Mouse (Mus musculus) regulatory T cell (primary cell): ENCODE measurements at regions not wholly inside any gene's neighbourhood (a gene's known extent, or its start where the extent isn't known, plus 50 kb on each side); places are given as distances from the start of the nearest gene placed in this dataset.

ENCODE experiments used
- in situ Hi-C: fragments of 300-600 bp; cut with MboI, MseI; formaldehyde crosslinking; loops from one replicate; pipeline ENCODE4 v1.15.1; 2025; ENCODE audit warnings: high pct_unique_total_duplicates

DNA sequence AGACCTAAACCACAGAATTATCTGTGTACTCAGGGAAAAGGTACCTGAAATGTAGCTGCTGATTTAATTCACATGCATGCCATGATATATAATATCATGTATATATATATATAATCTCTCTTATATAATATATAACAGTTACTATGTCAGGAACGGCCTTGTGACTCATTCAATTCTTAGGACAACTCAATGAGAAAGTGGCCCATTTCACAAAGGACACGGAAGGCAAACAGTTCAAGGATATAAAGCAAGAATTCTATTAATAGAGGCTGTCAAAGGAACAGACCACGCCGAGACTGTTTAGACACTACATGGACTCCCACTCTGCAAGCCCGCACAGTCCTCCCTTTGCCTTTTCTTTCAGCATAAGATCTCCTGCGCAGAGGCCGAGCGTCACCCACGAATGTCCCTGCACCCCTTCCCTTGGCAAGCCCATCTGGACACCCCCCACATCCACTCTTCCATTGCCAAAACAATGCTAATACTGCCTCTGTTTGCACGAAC, 148.0 kb upstream of the Klf14 start:
- in situ Hi-C loops = no loop called here

DNA sequence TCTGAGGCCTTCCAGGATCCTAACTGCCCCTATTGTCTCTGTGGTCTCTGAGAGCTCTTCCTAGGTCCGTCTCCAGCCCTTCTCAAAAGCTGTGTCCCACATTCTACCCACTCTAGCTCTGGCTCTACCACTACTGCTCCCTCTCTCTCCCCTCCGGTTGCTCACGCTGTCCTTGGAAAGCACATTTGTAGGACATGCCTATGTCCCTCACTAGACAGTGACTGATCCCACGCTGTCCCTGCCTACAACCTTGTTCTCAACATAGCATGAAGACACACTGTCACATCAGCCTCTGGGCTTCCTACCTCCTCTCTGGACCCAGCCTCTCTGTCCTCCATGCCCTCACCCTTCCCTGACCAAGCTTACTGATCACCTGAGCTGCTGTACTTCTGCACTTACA, 148.5 kb upstream of the Klf14 start:
- in situ Hi-C loops = no loop called here

DNA sequence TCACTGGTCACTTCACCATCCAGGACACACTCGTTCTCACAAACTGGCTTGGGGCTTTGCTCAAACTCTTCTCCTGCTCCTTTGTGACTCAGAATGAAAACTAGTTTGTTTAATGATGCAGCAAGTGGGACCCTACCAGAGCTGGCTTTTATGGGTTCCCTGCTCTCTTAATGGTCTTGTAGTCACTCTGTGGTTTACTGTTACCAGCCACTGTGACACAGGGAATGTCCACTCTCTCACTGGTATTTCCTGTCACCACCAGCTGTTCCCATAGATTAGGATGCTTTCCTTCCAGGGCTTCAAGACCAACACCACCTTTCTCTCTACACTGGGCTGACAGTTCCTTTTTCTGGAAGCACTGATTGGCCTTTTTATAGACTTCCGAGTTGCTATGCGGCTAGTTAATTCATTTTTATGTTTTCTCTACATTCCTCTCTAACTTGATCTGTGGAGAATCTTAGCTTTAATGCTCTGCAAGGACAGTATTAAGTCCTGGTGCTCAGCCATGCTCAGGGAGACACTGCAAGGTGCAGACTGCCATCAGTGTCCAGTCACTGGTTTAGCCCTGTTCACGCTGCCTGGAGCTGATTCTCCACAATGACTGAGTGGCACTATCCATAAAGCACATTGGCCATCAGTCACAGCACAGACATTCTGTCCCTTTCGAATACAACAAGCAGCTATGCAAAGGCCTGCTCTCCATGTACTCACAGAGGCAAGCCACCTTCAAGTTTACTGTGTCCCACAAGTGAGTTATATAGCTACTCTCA, 149.2 kb upstream of the Klf14 start:
- in situ Hi-C loops = no loop called here

DNA sequence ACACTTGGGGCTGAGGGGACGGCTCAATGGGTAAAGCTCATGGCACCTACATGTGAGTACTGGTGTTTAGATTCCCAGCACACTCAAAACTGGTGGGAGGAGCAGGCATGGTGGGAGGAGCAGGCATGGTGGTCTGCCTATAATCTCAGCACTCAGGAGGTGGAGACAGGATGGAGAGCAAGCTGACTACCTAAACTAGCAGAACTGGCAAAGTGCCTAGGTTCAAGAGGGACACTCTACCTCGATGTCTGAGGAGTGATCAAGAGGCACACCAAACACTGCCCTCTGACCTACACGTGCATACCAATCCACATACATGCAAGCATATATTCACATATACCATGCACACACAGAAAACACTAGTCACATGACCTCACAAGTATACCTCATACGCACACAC, 150.7 kb upstream of the Klf14 start:
- in situ Hi-C loops = no loop called here

DNA sequence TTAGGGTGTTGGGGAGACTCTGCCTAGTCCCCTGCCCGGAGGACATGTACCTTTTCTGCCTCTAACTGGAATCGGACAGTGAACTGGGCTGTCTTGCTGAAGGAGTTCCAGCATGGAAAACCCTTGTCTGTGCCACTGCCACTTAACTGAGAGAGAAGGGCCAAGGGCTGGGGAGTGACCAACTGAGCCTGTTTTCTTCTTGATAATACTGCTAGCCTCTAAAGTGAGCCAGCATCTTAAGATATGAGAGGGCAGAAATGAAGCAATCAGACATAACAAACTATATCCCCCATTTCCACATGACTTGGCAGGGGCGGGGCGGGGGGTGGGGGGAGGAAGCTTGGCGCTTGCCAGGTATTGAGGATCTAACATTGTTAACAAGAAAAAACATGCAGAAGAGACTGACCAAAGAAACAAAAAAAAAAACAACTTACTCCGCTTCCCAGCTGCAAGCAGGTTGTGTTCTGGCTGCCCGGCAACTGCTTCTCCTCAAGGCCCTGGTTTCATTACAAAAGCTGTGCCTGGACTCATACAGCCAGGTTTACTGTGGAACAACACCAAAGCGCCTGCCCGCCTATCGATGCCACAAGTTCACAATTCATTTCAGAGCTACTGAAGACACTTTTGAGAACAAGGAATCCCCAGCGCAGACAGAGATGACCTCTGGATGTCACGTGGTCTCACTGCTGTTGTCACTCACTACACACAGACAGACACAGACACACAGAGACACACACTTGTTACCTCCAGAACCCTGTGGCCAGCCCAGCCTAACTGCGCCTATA, 153.6 kb upstream of the Klf14 start:
- in situ Hi-C loops = no loop called here

DNA sequence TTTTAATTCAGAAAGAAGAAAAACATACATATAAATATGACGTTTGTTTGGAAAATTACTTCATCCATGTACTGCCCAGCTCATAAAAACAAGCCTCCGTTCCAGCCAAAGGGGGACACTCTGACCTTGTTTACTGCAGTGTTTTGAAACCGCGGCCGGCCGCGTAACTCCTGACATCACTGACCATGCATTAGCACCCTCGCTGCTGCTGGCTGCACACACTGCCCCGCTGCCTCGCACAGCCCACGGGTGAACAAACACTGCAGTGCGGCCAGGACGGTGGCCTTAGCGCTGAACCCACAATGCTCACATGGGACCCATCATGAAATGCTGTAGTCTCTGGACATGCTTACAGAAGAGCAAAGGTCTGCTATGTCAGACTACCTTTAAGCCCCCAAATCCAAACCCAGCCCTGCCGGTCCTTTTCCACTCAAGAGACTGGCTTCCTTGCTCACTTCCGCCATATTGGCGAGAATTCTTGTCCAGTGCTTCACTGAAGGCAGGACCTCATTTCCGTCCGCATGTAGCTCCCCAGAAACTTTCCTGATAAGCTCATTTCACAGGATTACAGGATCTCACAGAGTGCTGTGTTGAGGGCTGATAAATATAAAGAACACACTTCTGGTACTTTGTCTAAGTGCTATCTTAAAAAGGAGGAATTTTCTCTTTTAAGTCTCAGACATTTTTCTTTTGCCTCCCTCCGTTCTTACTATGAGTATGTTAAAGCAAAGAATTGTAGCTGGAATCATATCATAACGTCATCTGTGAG, 154.9 kb upstream of the Klf14 start:
- in situ Hi-C loops = no loop called here

DNA sequence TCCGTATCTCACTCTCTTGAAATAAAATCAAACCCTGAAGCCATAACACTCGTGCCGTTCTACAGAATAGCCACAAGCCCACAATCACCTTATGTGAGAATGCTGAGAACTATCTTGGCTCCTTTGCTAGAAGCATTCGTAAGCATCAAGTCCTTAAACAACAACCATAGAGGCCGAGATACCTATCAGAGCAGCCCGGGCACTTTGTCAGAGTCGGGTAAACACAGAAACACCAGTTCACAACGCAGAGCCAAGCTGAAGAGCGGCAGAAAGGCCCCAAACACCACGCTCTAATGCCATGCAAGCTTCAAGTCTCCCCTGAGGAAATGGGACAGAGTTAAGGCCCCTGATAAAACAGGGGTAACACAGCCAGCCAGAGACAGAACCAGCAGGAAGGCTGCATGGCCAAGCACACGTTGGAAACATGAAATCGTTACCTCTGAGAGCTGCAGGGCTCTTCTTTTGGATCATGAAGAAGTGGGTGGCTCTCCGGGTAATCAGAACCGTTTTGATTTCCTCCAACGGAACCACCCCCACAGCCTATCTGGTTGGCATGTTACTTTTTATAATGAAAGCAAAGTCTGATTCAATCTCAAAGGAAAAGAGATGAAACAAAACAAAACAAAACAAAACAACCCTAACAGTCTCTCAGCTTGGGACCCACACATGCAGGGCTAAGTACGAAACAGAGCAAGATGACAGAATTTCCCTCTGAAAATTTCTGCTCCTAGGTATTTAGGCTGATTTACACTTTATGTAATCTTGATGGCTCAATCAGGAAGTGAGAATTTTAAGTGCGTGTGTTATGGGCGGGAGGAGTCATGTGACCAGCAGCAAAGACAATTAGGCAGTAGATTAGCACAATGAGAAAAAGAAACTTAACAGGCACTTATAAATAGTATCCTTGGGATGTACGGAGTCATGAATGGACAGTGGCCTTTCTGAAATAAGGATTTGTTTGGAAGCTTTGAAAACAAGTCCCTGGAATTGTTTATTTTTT, 155.8 kb upstream of the Klf14 start:
- in situ Hi-C loops = no loop called here

DNA sequence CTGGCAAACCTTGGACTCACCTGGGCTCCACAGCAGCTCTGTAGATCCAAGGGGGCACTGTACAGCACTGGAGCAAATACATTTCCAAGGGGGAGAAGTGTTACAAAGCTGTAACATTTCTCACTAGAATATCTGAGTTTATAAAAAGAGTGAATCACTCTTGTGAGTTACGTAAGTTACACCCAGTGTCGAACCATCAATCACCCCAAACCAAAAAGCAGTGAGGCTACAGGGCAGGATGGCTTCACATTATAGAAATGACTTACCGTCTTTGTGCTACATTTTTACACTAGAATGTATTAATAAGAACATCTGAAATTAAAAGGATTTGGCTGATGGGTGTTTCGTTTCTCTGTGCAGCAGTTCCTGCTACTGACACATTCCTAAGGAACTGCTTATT, 156.7 kb upstream of the Klf14 start:
- in situ Hi-C loops = no loop called here

DNA sequence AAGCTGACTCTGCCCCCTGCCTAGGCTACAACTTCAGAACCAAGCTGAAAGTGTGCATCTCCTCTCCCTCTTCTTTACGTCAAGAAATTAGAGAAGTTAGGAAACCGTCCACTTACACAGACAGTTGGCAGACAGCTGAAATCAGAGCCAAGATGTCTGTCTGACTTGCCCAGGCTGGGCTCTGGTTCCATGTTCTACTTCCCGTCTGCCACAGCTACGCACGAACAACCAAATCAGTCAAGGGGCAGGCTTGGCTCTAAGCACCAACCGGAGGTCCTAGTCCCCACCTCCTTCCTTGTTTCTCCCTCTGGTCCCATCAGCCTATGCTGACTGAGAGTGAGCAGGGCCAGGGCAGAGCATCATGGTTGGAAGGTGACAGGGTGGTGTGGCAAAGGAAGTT, 157.5 kb upstream of the Klf14 start:
- in situ Hi-C loops = no loop called here

DNA sequence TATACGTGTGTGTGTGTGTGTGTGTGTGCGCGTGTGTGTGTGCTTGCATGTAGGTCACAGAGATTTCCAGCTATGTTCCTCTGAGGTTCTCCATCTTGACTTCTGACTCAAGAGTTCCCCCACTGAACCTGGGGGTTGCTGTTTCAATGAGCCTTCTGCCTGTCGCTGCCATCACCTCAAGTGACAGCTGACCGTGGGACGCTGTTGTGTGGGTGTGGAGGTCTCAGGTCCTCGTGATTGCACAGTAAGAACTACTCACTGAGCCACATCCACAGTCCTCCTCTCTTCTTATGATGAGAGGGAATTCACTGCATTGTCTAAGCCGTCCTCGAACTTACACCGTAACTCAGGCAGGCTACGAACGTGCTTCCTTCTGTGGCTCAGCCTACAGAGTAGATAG, 158.8 kb upstream of the Klf14 start:
- in situ Hi-C loops = no loop called here

DNA sequence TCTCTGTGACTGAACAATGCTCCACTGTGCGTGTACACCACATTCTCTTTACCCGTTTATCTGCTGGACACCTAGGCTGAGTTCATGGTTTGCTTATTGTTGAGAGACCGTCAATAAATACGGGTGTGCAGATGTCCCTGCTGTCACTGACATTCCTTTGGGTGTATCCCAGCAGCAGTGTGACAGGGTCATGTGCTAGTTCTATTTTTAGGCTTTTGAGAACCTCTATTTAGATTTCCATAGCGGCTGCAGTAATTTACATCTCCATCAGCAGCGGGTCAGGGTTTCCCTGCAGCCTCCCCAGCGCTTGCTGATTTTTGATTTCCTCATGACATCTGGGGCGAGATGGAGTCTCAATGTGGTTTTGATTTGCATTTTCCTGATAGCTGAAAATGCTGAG, 162.1 kb upstream of the Klf14 start:
- in situ Hi-C loops = no loop called here

DNA sequence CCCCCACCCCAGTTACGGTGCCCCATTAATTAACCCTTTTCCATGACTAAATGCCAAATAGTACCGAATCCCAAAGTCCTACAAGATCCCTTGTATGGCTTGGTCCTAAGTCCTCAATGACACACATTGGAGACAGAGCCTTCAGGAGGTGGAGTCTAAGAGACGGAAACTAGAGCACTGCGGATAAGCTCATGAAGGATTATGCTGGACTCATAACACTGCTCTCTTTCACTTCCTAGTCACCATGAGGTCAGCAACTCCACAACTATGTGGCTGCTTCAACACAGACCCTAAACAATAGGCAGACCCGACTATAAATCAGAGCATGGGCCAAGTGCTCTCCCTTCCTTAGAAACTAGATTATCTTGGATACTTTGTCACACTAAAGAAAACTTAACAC, 164.0 kb upstream of the Klf14 start:
- in situ Hi-C loops = no loop called here

DNA sequence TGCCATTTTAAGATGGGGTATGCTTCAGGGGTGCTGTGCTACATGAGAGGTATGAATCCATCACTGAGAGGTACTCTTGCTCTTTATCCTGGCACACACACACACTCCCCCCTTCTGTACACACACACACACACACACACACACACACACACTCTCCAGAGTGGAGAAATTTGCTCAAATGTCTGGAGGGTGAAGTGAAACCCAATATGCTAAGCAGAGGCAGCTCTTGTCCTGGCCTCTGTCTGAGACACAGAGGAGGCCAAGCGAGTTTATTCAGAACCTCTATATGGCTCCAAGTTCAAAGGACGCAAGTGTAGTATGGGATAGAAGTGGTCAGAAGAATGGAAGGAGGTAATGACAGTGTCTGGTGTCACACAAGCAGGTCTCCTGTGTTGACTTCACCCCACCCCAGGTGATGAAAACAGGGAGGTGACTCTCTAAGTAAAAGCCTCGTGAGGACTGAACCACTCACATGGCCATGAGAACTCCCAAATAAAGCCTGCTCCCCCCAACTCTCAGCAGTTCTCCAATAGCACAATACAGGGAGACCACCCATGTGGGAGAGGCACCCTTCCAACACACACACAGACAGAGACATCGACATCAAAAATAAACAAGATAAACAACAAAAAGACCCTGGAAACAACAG, 164.6 kb upstream of the Klf14 start:
- in situ Hi-C loops = no loop called here

DNA sequence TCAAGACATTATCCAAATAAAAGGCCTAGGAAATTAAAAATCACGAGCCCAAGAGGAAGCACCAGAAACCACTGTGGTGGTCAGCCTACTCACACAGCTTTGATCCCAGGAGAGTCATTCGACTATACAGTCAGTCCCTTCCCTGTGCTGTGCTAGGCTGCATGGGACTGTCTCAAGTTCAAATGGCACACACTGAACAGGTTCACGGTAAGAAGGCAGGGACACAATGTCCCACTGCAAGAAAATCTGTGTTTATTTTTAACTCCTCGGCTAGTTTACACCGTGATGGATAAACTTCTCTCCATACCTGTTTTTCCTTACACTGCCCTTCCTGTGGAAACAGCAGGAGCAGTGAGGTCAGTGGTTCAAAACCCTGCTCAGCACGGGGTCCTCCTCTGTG, 165.2 kb upstream of the Klf14 start:
- in situ Hi-C loops = no loop called here

DNA sequence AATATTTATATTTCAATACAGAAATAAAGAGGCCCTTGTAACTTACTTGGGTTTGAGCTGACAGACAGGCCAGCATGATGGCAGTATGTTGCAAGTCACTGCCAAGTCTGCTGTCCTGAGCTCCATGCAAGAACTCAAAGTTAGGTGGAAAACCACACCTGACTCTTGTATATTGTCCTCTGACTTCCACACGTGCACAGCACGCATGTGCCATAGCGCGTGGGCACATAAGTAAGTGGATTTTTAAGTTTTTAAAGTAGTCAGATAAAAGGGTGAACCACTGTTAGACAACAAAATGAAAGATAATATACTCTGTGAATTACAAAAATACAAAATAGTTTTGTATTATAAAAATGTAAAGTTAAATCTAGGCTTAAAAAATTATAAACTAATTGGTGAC, 166.0 kb upstream of the Klf14 start:
- in situ Hi-C loops = no loop called here

DNA sequence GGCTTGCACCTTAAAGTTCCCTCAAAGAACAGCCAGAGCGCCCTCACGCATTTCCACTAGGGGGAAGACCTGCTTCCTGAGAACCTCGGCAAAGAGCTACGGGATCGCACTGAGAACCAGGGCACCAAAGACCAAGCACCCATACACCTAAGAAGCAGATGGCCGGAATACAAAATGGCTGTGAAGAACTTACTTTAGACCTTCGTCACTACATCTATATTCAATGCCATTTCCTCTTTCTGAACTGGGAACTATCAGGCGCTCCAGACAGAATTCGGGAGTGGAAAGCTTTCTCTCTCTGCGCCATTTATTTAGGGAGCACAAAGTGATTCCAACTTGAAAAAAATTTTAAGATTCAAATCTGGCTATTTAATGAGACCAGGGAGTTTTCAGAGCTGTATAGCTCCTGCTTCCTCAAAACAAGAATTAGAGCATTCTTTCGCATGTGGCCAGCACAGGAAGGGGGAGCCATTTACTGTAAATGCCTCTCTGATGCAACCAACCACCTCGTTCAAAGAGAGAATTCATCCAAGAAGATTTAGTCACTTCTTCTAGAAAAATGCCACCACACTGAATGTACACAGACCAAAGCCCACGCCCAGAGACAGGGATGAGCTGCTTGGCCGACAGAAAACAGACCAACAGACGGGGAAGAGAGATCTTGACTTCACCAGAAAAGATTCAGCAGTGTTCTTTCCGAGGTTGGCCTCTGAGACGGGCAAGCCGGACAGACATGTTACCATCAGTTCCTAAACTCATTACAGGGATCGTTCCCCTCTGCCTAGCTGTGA, 166.6 kb upstream of the Klf14 start:
- in situ Hi-C loops = no loop called here

DNA sequence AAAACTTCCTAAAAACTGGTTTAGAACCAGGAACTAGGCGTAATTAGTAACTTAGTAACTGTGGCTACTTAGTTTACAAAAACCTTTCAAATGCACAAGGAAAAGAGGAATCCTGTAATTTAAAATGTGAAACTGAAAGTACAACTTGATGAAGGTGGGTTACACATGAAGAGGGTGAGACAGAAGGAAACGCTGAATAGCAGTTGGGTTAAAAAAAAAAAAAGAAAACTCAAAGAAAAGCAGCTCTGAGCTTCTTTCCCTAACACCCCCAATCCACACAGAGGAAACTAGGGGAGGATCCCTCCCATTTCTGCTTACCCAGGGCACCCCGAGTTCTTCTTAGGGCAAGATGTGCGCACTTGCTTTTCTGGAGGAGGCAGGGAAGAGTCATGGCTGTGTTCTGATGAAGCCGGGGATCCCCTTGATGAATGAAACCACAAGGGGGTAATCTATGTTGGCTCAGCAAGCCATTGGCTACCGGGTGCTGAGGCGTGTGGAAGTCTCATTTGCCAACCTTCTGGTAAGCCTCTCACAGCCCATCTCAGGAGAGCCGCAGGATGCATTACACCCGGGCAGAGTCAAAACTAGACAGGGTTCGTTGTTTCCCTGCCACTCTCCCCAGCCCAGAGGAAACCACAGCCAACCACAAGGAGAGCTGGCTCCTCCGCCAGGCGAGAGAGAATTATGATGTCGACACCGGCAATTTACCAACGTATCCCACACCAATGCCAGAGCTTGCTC, 167.4 kb upstream of the Klf14 start:
- in situ Hi-C loops = no loop called here

DNA sequence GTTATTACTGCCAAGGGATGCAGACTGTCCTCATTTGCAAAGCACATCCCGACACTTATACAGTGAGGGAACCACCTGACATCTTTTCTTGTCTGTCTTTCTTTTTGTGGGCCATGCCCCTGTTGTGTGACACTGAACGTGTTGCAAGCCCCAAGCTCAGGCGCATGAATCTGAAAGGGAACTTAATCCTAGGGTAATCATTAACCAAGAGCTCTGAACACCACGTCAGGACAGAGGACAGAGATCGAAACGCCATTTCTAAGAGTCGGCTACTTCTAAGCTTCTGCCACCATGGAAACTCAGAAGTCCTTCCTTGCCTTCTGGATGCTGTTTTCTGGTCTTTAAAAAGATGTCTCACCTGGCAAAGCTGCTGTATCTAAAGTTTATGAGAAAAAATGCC, 170.3 kb upstream of the Klf14 start:
- in situ Hi-C loops = no loop called here

DNA sequence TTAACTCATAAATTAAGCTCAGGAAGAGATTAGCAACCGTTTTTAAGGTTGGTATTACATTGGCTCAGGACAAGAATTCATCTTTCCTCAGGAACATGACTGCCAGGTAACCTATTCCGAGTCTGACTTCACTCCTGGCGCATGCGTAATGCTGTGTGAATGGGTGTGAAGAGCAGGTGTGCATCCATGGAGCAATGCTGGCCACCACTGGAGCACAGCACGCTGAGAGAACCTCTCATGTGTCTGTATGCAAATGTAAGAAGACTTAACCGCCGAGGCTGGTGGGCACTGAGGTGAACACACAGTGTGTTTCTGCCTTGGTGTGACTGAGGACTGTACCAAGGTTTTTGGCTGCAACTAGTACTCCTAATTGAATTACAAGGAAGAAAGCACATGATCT, 171.1 kb upstream of the Klf14 start:
- in situ Hi-C loops = no loop called here
